Mouse (Mus musculus) limb, embryonic 13.5 days (tissue): ENCODE results near the gene Rpl9-ps1. TPM values are rescaled to one million over a fixed set of nuclear protein-coding genes. Genes with fewer than 3 reads are reported as not detected.

Source experiments
- polyA plus RNA-seq: library from polyadenylated mRNA; unstranded; fragments of >200 nt; fragmentation: Nextera tagmentation; extraction: Ambion mirVana; gene quantifications from 2 replicates; pipeline ENCODE4 v1.2.1, GENCODE M21; 2015

Gene Rpl9-ps1
- polyA plus RNA-seq, 1 experiment from 2014 or later, result not detected

Other genes starting within 250 kb of the Rpl9-ps1 start
- gene Rasl10b, start 236.5 kb downstream of the Rpl9-ps1 start, polyA plus RNA-seq, result 3.7 and 4.1 TPM in 2 replicates
- gene Gas2l2, start 216.2 kb downstream of the Rpl9-ps1 start, polyA plus RNA-seq, result not detected in 2 replicates
- 0.56 TPM in 1 of 2 replicates, not detected in the other for gene 1700020L24Rik, start 207.9 kb downstream of the Rpl9-ps1 start, polyA plus RNA-seq
- 3.0 and 4.5 TPM in 2 replicates for gene Mmp28, start 182.6 kb downstream of the Rpl9-ps1 start, polyA plus RNA-seq
- gene Taf15, start 172.5 kb downstream of the Rpl9-ps1 start, polyA plus RNA-seq, result 16.9 and 19.3 TPM in 2 replicates
- not detected in 2 replicates for gene Heatr9, start 123.4 kb downstream of the Rpl9-ps1 start, polyA plus RNA-seq
- gene Ccl5, start 115.1 kb downstream of the Rpl9-ps1 start, polyA plus RNA-seq, result 0.66 and 1.2 TPM in 2 replicates
- gene Ccl9, start 67.0 kb downstream of the Rpl9-ps1 start, polyA plus RNA-seq, result 2.3 and 2.9 TPM in 2 replicates
- 1.3 and 2.0 TPM in 2 replicates for gene Ccl6, start 52.5 kb downstream of the Rpl9-ps1 start, polyA plus RNA-seq
- gene Ccl3, start 3.7 kb upstream of the Rpl9-ps1 start, polyA plus RNA-seq, result 1.6 TPM in 2 replicates
- gene Ccl4, start 17.0 kb upstream of the Rpl9-ps1 start, polyA plus RNA-seq, result 0.41 and 1.0 TPM in 2 replicates
- 0.39 and 0.66 TPM in 2 replicates for gene Wfdc17, start 58.4 kb upstream of the Rpl9-ps1 start, polyA plus RNA-seq
- gene Wfdc18, start 63.4 kb upstream of the Rpl9-ps1 start, polyA plus RNA-seq, result 0.55 TPM in 1 of 2 replicates, not detected in the other
- gene Wfdc21, start 101.3 kb upstream of the Rpl9-ps1 start, polyA plus RNA-seq, result not detected in 2 replicates
- gene Heatr6, start 108.1 kb upstream of the Rpl9-ps1 start, polyA plus RNA-seq, result 34.4 and 35.5 TPM in 2 replicates
- not detected in 2 replicates for gene Hnf1b, start 204.4 kb upstream of the Rpl9-ps1 start, polyA plus RNA-seq